Mouse (Mus musculus): ENCODE data around the gene Arl4d. TPM values are rescaled to one million over a fixed set of nuclear protein-coding genes. Genes with fewer than 3 reads are reported as not detected.

Gene Arl4d
- polyA plus RNA-seq, 1 experiment from 2014 or later = 29.5 TPM

GRCm38 (mm10) chr11:101708482-101708881 lies 43.1 kb downstream of the Arl4d start:
- DNase-seq (ENCODE audit: low spot score) (no peak), ATAC-seq (ENCODE audit: insufficient read depth, low FRiP score, low TSS enrichment) (no peak)
- Histone ChIP-seq H3K27me3 (ENCODE audit: control insufficient read depth, insufficient read depth, low read length) (no peaks in the 10 kb centered on the region), H3K9me3 (ENCODE audit: control insufficient read depth, low read length) (no peaks in the 10 kb centered on the region), H3K4me3 (ENCODE audit: low read depth, low read length) (no peak overlapping the region), H3K27ac (ENCODE audit: low read depth, low read length) (no peak overlapping the region), H3K4me1 (ENCODE audit: control insufficient read depth, insufficient read depth, low read length) (no peaks in the 10 kb centered on the region), H3K4me2 (ENCODE audit: low read depth) (no peak overlapping the region), H3K36me3 (ENCODE audit: control insufficient read depth, insufficient read depth, low read length) (no peaks in the 10 kb centered on the region), H3K9ac (ENCODE audit: low read length) (no peak overlapping the region)
- WGBS = 43% methylated on average over 5 of the region's 5 CpGs

- 84% methylated on average over 9 of the region's 9 CpGs for WGBS
- no peaks in the 10 kb centered on the region for H3K36me3 ChIP-seq (ENCODE audit: control insufficient read depth, insufficient read depth, low read length)
Measured at GRCm38 (mm10) chr11:101712811-101713210, 47.5 kb downstream of the Arl4d start.

GRCm38 (mm10) chr11:101714012-101714411 lies 48.7 kb downstream of the Arl4d start:
- H3K27me3 ChIP-seq (ENCODE audit: control insufficient read depth, insufficient read depth, low read length) = no peaks in the 10 kb centered on the region
- H3K4me3 ChIP-seq (ENCODE audit: low read depth, low read length) = no peak overlapping the region
- no peak overlapping the region for H3K4me2 ChIP-seq (ENCODE audit: low read depth)
- no peak overlapping the region for H3K27ac ChIP-seq (ENCODE audit: low read depth, low read length)
- no peak for ATAC-seq (ENCODE audit: insufficient read depth, low FRiP score, low TSS enrichment)
- H3K36me3 ChIP-seq (ENCODE audit: control insufficient read depth, insufficient read depth, low read length) = no peaks in the 10 kb centered on the region
- 49% methylated on average over 7 of the region's 7 CpGs for WGBS
- H3K9ac ChIP-seq (ENCODE audit: low read length) = no peak overlapping the region
- H3K9me3 ChIP-seq (ENCODE audit: control insufficient read depth, low read length) = no peaks in the 10 kb centered on the region
- H3K4me1 ChIP-seq (ENCODE audit: control insufficient read depth, insufficient read depth, low read length) = no peaks in the 10 kb centered on the region
- DNase-seq (ENCODE audit: low spot score) = no peak

More at GRCm38 (mm10) chr11:101712811-101713210, 47.5 kb downstream of the Arl4d start:
- Histone ChIP-seq H3K27me3 (ENCODE audit: control insufficient read depth, insufficient read depth, low read length) (no peaks in the 10 kb centered on the region), H3K4me3 (ENCODE audit: low read depth, low read length) (no peak overlapping the region), H3K27ac (ENCODE audit: low read depth, low read length) (no peak overlapping the region), H3K9me3 (ENCODE audit: control insufficient read depth, low read length) (no peaks in the 10 kb centered on the region), H3K4me2 (ENCODE audit: low read depth) (no peak overlapping the region), H3K4me1 (ENCODE audit: control insufficient read depth, insufficient read depth, low read length) (no peaks in the 10 kb centered on the region), H3K9ac (ENCODE audit: low read length) (no peak overlapping the region)
- DNase-seq (ENCODE audit: low spot score) (no peak), ATAC-seq (ENCODE audit: insufficient read depth, low FRiP score, low TSS enrichment) (no peak)

Other genes starting within 250 kb of the Arl4d start
- 87.8 and 92.8 TPM in 2 replicates for gene Aarsd1, start 247.9 kb upstream of the Arl4d start, polyA plus RNA-seq (2014; fragmentation: Nextera tagmentation; extraction: Ambion mirVana)
- 9.9 and 12.5 TPM in 2 replicates for gene Gm27029, start 240.7 kb upstream of the Arl4d start, polyA plus RNA-seq (2014; fragmentation: Nextera tagmentation; extraction: Ambion mirVana)
- gene Rundc1, start 240.5 kb upstream of the Arl4d start, polyA plus RNA-seq (2014; fragmentation: Nextera tagmentation; extraction: Ambion mirVana) = 18.0 and 18.6 TPM in 2 replicates
- 6.9 and 7.1 TPM in 2 replicates for gene Ptges3l, start 240.2 kb upstream of the Arl4d start, polyA plus RNA-seq (2014; fragmentation: Nextera tagmentation; extraction: Ambion mirVana)
- gene Rpl27, start 223.2 kb upstream of the Arl4d start, polyA plus RNA-seq (2014; fragmentation: Nextera tagmentation; extraction: Ambion mirVana) = 389 and 414 TPM in 2 replicates
- gene Ifi35, start 217.1 kb upstream of the Arl4d start, polyA plus RNA-seq (2014; fragmentation: Nextera tagmentation; extraction: Ambion mirVana) = 2.4 and 3.1 TPM in 2 replicates
- 43.9 and 49.0 TPM in 2 replicates for gene Rnd2, start 200.5 kb upstream of the Arl4d start, polyA plus RNA-seq (2014; fragmentation: Nextera tagmentation; extraction: Ambion mirVana)
- 52.3 and 55.8 TPM in 2 replicates for gene Vat1, start 199.3 kb upstream of the Arl4d start, polyA plus RNA-seq (2014; fragmentation: Nextera tagmentation; extraction: Ambion mirVana)
- gene Brca1, start 113.6 kb upstream of the Arl4d start, polyA plus RNA-seq (2014; fragmentation: Nextera tagmentation; extraction: Ambion mirVana) = 20.3 and 20.4 TPM in 2 replicates
- 89.0 and 99.1 TPM in 2 replicates for gene Nbr1, start 113.4 kb upstream of the Arl4d start, polyA plus RNA-seq (2014; fragmentation: Nextera tagmentation; extraction: Ambion mirVana)
- 1.6 and 2.5 TPM in 2 replicates for gene Tmem106a, start 83.3 kb upstream of the Arl4d start, polyA plus RNA-seq (2014; fragmentation: Nextera tagmentation; extraction: Ambion mirVana)
- gene Gm11634, start 66.3 kb upstream of the Arl4d start, polyA plus RNA-seq (2014; fragmentation: Nextera tagmentation; extraction: Ambion mirVana) = not detected in 2 replicates
- 24.1 and 30.7 TPM in 2 replicates for gene Rdm1, start 38.3 kb upstream of the Arl4d start, polyA plus RNA-seq (2014; fragmentation: Nextera tagmentation; extraction: Ambion mirVana)
- gene Dhx8, start 67.4 kb downstream of the Arl4d start, polyA plus RNA-seq (2014; fragmentation: Nextera tagmentation; extraction: Ambion mirVana) = 43.3 and 46.7 TPM in 2 replicates
- gene Etv4, start 119.8 kb downstream of the Arl4d start, polyA plus RNA-seq (2014; fragmentation: Nextera tagmentation; extraction: Ambion mirVana) = 8.4 and 9.4 TPM in 2 replicates
- 19.9 and 23.9 TPM in 2 replicates for gene Meox1, start 228.8 kb downstream of the Arl4d start, polyA plus RNA-seq (2014; fragmentation: Nextera tagmentation; extraction: Ambion mirVana)